Mouse (Mus musculus) erythroblast, embryonic 14.5 days (primary cell): ENCODE measurements around the gene Foxn3.

Experiments used
- GATA1 ChIP-seq: IDR thresholded peaks from 2 replicates; pipeline ENCODE4 v1.6.1; 2012; ENCODE audit warnings: low read length, inconsistent platforms, mixed read lengths
- TAL1 ChIP-seq: IDR thresholded peaks from 3 replicates; pipeline ENCODE4 v1.6.1; 2012; ENCODE audit warnings: low read length, inconsistent platforms, mixed read lengths

GRCm38 (mm10) chr12:99596397-99596796 is 33.0 kb upstream of the Foxn3 start:
- no peak for TF ChIP-seq GATA1
- TF ChIP-seq TAL1 = no peak
